Mouse (Mus musculus): Measurements from ENCODE around the gene Tmem208. TPM values are rescaled to one million over a fixed set of nuclear protein-coding genes. Genes with fewer than 3 reads are reported as not detected.

Tmem208 gene
- total RNA-seq, 2 experiments from 2014 or later = 47.4 to 47.9 TPM

DNA sequence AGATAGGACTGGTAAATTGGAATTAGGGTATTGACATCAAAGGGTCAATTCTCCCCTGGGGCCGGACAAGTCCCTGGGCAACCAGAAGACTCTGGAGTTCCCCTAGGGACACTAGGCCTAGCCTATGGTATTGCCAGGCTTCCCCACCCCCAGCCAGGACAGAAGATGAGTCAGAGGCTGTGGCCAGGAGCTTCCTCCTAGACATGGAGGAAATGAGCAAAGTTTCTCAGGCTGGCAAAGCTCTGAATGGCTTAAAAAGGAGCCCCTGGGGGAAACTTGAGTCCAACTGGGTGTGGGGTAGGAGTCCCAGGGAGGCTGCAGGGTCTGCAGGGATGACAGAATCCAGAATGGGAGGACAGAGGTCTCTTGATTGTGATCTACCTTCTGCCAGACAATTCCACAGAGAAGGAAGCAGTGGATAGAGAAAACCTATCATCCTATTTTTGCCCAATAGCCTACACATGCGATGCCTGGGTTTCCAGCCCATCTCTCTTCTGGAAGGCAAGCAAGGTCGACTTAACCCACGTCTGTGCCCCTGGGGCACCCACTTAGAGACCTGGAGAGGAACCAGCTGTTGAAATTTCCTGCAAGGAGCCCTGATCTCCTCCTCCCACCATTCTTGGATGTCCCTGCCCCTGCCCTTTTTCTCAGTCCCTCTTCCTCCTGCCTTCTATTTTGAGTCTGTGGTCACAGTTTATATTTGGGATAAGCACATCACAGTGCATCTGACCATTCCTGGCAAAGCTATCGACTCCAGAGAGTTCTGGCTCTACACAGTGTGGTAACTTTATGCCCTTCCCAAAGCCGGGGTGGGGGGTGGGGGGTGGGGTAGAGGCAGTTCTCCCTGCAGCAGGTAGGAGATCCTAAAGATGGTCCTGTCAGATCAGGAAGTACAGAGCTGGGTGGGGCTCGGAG lies 19.2 kb downstream of the Tmem208 start:
- intact Hi-C loops (cut with DNase I) = no loop called here
- DNase-seq (ENCODE audit: extremely low spot score in 1 of 2, low spot score in 2 of 2) = no peak

DNA sequence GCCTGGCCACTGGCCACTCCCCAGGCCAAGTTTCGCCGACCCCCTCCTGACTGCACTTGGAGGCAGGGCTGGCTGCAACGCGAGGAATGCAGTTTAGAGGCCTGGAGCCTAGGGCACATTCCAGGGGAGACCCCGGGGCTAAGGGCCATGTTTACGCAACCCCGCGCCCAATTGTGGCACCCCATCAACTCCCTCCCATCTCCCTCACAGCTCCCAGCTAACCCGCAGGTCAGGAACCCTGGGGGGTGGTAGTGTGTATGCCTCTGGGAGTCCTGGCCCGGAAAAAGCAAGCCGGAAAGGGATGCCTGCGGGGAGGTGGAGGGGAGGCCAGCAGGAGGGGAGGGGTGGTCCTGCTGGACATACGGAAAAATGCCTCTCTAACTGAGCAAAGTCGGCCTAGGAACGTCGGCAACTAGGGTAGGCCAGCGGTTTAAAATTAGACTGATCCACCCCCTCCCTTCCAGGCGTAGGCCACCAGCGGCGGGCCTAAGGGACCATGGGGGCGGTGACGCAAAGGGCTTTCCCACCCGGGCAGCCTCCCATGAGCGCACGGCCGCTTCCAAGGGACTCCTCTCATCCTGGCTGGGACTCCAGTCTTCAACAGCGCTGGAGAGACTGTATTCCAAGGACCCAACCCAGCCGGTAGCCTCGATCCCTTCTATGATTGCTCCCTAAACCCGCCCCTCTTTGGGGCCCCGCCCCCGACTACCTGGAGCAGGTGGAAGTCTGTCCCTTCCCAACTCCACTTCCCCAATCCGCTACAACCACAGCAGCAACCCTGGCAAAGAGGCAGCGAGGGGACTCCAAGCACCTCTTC lies 20.7 kb downstream of the Tmem208 start:
- intact Hi-C loops (cut with DNase I) = no loop called here
- DNase-seq (ENCODE audit: extremely low spot score in 1 of 2, low spot score in 2 of 2) = peak in 1 of 2 experiments; percentile 75

DNA sequence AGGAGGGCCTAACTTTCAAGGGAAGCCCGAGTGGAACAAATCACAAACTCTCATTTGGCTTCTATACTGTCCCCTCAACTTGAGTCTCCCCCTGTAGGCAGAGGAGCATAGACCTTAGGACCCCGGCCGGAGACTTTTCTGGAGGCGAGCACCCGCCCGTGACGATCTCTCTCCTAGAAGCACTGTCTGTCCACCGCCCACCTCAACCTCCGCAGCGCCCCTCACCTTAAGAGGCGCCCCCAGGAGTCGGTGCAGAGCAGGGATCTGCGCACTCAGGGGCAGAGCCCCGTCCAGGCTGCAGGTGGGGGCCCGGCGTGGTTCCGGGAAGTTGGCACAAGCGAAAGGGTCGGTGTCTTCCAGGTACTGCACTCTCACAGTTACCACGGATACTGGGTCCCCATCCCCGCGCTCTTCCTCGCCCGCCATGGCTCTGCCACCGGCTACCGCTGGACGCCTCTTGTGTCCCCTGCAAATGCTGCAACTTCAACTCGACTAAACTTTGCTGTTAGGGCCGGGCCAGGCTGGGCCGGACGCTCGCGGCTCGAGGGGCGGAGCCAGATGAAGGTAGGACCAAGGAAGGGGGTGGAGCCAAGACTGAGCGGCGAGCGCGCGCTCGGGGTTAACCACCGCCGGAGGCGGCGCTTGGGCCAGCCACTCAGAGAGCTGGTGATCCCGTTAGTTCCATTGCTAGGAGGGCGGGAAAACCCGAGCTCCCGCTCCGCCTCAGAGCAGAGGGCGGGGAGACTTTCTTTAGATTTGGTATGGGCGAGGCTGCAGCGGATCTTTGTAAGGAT lies 21.5 kb downstream of the Tmem208 start, which contains the start of gene Fhod1:
TSS of gene Fhod1 (minus strand) at position 526 of the 794 bp plus-strand sequence.
- peak; percentile 85 to 97 for DNase-seq (ENCODE audit: extremely low spot score in 1 of 2, low spot score in 2 of 2)
- intact Hi-C loops (cut with DNase I) = no loop called here

DNA sequence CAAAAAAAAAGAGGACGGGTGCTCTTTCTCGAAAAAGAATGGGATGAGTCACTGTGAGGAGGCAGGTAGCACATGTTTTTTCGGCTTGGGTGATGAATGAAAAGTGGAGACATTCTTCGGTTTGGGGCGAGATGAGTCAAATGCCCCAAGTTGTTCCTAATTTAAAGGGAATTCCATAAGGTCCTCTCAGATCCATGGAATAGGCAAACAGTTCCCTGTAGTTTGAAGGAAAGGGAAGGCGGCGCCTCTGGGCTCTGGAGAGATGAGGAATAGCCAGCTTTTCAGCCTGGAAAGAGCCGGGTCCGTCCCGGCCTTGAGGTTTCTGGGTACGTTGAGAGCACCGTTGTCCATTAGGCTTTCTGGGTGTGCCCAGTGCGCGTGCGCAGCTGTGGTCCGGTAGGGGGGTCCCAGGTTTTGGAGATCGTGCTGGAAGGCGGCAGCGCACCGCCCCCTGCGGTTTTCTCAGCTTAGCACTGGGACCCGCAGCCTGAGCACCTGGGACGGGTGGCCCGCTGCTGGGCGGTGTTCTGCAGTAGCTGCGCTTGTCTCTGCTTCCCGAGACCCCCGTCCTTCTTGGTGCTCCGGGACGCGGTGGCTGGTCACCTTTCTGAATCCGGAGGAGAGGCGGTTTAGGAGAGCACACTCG lies 22.4 kb downstream of the Tmem208 start, which contains the start of gene Slc9a5:
TSS of gene Slc9a5 (plus strand) at position 394 of the 646 bp plus-strand sequence.
- intact Hi-C loops (cut with DNase I) = no loop called here
- DNase-seq (ENCODE audit: extremely low spot score in 1 of 2, low spot score in 2 of 2) = peak; percentile 49 to 74

DNA sequence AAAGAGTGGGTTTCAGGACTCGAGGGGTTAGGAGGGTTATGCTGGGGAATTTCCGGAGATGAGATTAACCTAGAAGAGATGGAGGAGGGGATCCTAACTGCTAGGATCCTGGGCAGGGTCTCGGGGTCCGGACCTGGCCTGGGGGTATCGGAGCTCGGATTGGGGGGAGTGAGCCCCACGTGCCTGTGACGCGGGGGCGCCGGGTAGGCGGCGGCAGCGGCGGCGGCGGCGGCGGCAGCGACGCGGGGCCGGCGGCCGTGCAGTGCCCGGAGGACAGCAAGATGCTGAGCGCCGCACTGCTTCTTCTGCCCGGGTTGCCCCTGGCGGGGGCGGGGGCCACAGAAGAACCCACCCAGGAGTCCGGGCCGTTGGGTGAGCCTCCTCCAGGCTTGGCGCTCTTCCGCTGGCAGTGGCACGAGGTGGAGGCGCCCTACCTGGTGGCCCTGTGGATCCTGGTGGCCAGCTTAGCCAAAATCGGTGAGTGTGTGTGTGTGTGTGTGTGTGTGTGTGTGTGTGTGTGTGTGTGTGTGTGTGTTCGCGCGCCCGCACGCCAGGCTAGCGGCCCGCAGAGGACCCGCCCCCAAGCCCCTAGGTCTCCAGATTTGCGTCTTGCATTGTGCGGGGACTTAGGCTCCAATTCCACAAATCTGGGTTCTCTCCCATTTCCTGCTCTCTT lies 23.1 kb downstream of the Tmem208 start:
- intact Hi-C loops (cut with DNase I) = no loop called here
- peak in 1 of 2 experiments; percentile 70 for DNase-seq (ENCODE audit: extremely low spot score in 1 of 2, low spot score in 2 of 2)

DNA sequence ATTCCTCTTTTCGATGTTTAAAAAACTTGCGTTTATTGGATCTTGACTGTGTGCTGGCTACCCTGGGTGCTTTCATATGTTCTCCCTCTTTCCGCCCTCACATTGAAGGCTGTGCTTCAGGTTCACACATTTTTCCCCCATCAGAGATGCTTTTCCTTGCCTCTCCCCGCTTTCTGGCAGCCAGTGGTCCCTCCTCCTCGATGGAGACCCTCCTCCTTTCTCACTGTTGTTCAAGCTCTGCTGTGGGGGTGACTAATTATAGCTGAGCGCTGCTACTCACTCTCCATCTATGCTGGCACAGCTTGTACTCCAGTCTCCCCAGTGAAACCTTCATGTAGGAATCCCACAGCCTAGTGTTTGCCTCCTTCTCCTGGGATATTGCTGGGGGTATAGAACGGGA lies 24.0 kb downstream of the Tmem208 start:
- intact Hi-C loops (cut with DNase I) = no loop called here
- DNase-seq (ENCODE audit: extremely low spot score in 1 of 2, low spot score in 2 of 2) = no peak

DNA sequence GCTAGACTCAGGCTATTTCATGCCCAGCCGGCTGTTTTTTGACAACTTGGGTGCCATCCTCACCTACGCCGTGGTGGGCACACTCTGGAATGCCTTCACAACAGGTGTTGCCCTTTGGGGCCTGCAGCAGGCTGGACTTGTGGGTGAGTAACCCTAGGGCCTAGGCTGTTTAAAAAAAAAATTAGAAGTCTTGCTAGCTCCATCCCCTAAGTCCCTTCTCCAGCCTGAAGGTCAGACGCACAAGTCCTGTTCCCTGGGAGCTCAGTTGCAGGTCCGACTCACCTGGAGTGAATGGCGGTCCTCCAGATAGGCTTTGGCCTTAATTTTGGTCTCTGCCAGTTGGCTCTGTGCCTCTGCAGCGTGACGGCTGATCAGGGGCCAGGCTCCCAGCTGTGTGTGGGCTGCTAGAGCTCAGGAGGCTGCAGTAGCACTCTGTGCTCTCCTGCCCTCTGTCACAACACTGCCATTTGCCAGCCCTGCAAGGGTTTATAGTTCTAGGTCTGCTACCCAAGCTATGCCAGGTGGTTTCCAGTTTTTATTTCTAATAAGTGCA lies 27.5 kb downstream of the Tmem208 start:
- intact Hi-C loops (cut with DNase I) = no loop called here
- DNase-seq (ENCODE audit: extremely low spot score in 1 of 2, low spot score in 2 of 2) = no peak

DNA sequence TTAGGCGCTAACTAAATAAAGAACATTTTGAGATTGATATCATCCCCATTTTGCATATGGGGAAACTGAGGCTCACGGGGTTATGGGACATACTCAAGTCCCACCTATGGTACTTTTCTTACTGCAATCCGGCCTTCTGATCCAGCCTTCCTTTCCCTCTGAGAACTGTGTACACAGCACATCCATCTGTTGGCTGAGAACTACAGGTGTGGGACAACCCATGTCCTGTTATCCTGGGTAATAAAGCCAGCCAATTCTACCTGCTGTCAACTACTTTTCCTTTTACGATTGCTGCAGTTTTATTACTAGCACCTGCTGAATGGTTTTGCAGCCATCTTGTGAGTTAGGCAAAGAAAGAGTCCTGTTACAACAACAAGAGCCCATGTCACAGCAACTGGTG lies 28.4 kb downstream of the Tmem208 start:
- intact Hi-C loops (cut with DNase I) = no loop called here
- no peak for DNase-seq (ENCODE audit: extremely low spot score in 1 of 2, low spot score in 2 of 2)

DNA sequence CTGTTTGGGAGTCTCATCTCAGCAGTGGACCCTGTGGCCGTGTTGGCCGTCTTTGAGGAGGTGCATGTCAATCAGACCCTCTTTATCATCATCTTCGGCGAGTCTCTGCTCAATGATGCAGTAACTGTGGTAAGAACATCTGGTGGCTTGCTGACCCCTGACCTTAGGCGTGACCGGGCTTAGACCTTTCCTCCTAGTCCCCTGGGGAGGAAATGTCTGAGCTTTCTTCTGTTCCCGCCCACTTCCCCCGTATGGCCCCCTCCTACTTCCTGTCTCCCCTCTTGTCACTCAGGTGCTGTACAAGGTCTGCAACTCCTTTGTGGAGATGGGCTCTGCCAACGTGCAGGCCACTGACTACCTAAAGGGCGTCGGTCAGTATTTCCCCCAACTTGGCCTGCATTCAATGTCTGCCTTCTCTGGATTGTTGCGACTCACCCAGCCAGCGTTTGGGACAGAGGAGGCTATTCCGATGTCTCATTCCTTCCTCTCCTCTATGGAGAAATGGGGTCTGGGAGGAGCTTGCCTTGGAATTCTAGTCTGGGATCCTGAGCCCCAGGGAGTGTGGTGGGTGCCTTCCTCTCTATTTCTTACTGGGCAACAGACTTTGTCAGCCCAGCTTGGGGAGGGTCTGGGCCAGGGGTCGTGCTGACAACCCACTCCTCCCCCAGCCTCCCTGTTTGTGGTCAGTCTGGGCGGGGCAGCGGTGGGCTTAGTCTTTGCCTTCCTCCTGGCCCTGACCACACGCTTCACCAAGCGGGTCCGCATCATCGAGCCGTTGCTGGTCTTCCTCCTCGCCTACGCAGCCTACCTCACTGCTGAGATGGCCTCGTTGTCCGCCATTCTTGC lies 29.2 kb downstream of the Tmem208 start:
- intact Hi-C loops (cut with DNase I) = loop anchor here (5.0 kb wide), 1 partner anchor 42 kb away; no protein-coding TSS in a partner anchor

DNA sequence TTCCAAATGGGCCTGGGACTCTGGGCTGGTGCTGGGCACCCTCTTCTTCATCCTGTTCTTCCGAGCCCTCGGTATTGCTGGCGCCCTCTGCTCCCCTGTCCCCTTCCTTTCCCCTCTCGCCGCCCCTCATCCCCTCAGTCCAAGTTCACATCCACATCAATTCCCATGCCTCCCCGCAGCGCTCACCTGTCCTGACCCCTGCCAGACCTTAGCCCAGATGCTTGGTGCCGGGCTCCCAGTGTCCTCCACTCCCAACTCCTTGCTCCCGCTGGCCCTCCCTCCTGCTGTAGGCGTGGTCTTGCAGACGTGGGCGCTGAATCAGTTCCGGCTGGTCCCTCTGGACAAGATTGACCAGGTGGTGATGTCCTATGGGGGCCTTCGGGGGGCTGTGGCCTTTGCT lies 30.5 kb downstream of the Tmem208 start:
- intact Hi-C loops (cut with DNase I) = loop anchor here (5.0 kb wide), 1 partner anchor 41 kb away; no protein-coding TSS in a partner anchor
- DNase-seq (ENCODE audit: extremely low spot score in 1 of 2, low spot score in 2 of 2) = no peak

More for the DNA sequence above, 29.2 kb downstream of the Tmem208 start:
- DNase-seq (ENCODE audit: extremely low spot score in 1 of 2, low spot score in 2 of 2) = peak in 1 of 2 experiments; percentile 73

DNA sequence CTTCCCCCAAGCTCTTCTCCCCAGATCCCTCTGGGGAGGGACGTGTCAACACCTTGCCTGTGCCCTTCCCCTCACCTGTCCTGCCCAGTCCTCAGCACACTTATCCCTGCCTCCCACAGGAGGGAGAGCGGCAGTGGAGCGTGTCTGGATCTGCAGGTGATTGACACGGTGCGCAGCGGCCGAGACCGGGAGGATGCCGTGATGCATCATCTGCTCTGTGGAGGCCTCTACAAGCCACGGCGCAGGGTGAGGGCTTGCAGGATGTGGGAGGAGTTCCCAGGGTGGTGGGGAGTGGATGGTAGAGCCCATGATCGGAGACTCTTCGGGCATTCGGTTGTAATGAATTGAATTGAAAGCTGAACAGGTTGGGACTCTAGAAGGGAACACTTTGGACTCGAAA lies 33.1 kb downstream of the Tmem208 start:
- intact Hi-C loops (cut with DNase I) = loop anchor here (5.0 kb wide), 1 partner anchor 38 kb away; no protein-coding TSS in a partner anchor
- DNase-seq (ENCODE audit: extremely low spot score in 1 of 2, low spot score in 2 of 2) = no peak

DNA sequence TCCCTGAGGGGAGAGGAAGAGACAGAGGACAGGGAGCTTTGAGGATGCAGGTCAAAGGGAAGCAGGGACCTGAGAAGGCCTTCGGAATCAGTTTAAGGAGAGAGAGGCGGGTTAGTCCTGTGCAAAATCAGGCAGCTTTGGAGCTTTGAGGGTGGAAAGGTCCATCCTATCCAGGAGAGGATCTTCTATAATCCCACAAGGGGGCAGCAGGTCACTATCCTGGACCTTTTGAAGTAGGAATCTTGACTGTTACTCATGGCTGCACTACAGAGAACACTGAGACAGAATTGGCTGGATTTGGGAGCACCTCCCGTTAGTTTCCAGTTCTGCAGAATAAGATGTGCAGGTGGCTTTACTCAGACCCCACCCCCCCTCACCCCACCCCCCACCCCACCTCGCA lies 33.5 kb downstream of the Tmem208 start:
- intact Hi-C loops (cut with DNase I) = loop anchor here (5.0 kb wide), 1 partner anchor 38 kb away; no protein-coding TSS in a partner anchor

DNA sequence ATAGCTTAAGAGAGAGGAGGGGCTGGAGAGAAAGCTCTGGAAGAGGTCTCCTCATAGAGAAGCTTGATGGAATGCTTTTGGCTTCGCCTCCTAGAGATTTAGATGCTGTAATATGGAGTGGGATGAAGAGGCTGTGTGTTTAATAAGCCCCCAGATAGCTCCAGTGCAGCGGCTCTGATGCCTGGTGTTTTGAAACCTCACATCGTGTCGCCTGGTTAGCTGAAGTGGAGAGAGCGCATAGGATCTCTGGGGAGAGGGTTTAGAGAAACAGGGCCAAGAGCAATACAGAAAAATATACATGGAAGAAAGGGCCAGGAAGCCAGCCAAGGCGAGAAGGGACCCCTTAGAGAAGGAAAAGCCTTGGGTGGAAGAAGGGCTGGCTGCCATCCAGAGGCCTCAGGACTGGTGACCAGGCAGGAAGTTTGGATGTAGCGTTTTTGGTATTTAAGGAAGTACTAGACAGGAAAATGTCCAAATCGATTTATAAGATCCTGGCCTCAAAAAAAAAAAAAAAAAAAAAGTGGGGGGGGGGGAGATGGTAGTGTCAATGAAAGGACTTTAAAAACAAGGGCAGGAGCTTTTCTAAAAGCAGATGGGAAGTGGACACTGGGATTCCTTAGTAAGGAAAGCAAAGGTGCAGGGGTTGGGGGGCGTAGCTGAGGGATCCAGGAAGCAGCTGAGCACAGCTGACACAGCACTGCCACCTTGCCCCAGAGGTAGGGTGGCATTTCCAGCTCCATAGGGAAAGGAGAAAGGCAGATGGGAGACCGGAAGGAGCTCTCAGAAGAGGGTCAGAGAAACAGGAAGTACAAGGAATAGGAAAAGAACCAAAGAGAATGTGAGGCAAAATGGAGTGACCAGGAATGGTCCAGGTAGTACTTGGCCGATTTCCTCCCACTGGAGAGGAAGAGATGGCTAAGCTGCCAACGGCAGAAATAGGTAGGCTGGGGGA lies 35.9 kb downstream of the Tmem208 start:
- peak in 1 of 2 experiments; percentile 75 for DNase-seq (ENCODE audit: extremely low spot score in 1 of 2, low spot score in 2 of 2)
- intact Hi-C loops (cut with DNase I) = no loop called here

More for the DNA sequence above, 33.5 kb downstream of the Tmem208 start:
- no peak for DNase-seq (ENCODE audit: extremely low spot score in 1 of 2, low spot score in 2 of 2)

DNA sequence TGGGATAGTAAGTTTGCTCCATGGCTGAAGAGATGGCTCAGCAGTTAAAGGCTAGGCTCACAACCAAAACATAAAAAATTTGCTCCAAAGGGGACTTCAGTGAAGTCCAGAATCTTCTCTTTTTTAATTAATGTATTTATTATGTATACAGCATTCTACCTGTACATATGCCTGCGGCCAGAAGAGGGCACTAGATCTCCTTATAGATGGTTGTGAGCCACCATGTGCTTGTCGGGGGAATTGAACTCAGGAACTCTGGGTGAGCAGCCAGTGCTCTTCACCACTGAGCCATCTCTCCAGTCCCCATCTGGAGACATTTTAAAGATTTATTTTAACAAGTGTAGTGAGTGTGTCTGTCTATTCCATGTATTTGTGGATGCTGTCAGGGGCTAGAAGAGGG lies 41.0 kb downstream of the Tmem208 start:
- no peak for DNase-seq (ENCODE audit: extremely low spot score in 1 of 2, low spot score in 2 of 2)
- intact Hi-C loops (cut with DNase I) = no loop called here

DNA sequence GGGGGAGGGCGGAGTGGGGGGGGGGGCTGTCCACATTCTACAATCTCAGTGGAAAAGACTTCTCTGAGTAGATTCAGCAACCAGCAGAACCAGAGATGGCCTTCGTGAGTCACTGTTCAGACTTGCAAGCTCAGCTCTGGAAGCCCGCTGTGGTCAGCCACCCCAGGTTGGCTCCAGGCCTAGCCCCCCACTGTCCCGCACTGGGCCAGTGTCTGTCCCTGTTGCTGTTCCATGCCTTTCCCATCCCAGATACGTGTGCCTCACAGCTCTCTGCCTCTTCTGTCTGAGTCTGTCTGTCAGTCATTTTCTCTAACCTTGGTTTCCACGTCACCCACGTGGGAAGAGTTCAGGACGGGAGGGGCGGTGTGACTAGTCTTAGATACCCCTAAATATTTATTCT lies 46.3 kb downstream of the Tmem208 start:
- no peak for DNase-seq (ENCODE audit: extremely low spot score in 1 of 2, low spot score in 2 of 2)
- intact Hi-C loops (cut with DNase I) = no loop called here

Measured in left cerebral cortex, postnatal 10 days (tissue).